Mouse (Mus musculus) stomach, postnatal 0 days (tissue): Measurements from ENCODE around the gene Gpx4.

ENCODE experiments used
- CTCF ChIP-seq: IDR thresholded peaks from 2 replicates; pipeline ENCODE4 v1.5.1; 2016; ENCODE audit warnings: antibody characterized with exemption, low read depth, mild to moderate bottlenecking, moderate library complexity
- EP300 ChIP-seq: optimal IDR thresholded peaks from 2 replicates; pipeline ENCODE3; 2016; ENCODE audit warnings: antibody characterized with exemption

DNA sequence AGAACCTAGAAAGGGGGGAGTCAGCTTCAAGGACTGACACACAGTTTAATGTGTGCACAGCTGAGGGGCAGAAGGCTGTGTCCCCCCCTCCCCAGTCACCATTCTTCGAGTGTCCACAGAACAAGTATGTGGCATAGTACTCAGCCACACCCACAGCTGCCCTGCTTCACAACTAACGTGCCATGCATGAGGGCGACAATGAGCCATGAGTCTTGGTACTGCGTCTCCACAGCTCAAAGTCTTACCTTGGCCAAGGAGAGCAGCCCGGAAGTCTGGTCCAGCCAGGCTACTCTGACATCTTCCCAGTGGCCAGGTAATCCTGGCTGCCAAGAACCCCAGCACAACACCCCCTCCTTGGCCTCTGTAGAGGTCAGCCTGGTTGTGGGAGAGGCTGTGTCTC, 45.7 kb downstream of the Gpx4 start:
- TF ChIP-seq CTCF (no peak), EP300 (no peak)
